Mouse (Mus musculus) heart, postnatal 0 days (tissue): ENCODE results near the gene Cnbd2.

Source experiments
- CTCF ChIP-seq: IDR thresholded peaks from 2 replicates; pipeline ENCODE4 v1.5.1; 2016; ENCODE audit warnings: antibody characterized with exemption, control low read depth, low read depth
- EP300 ChIP-seq: IDR thresholded peaks from 2 replicates; pipeline ENCODE4 v1.6.1; 2016; ENCODE audit warnings: antibody characterized with exemption, low read depth

- no peak for TF ChIP-seq CTCF
- TF ChIP-seq EP300 = no peak
Measured at GRCm38 (mm10) chr2:156297653-156298052, 14.4 kb upstream of the Cnbd2 start.
